Mouse (Mus musculus): ENCODE results near the gene Cebpg.
A peak's percentile ranks its signal among the peaks of the same experiment; 100 is the strongest.

The Cebpg gene

GRCm38 (mm10) chr7:35056436-35056864 lies at the start of gene Cebpg:
Gene Cebpg (minus strand): TSS chr7:35056573.
- DNase-seq, result peak; percentile 97

- no peak for DNase-seq
Measured at GRCm38 (mm10) chr7:35099528-35099927, 43.2 kb upstream of the Cebpg start.

- no peak for DNase-seq
Measured at GRCm38 (mm10) chr7:35098777-35099176, 42.4 kb upstream of the Cebpg start.

GRCm38 (mm10) chr7:35094975-35095678 lies 38.8 kb upstream of the Cebpg start:
- no peak for DNase-seq

GRCm38 (mm10) chr7:35090550-35090949 lies 34.2 kb upstream of the Cebpg start:
- no peak for DNase-seq

- DNase-seq, result peak; percentile 45
Measured at GRCm38 (mm10) chr7:35086271-35086861, 30.0 kb upstream of the Cebpg start.

GRCm38 (mm10) chr7:35084565-35085360 lies 28.4 kb upstream of the Cebpg start:
- no peak for DNase-seq

GRCm38 (mm10) chr7:35081406-35082104 lies 25.2 kb upstream of the Cebpg start:
- no peak for DNase-seq

- peak; percentile 76 for DNase-seq
Measured at GRCm38 (mm10) chr7:35080843-35081338, 24.5 kb upstream of the Cebpg start.

GRCm38 (mm10) chr7:35076645-35077044 lies 20.3 kb upstream of the Cebpg start:
- peak; percentile 31 for DNase-seq

- no peak for DNase-seq
Measured at GRCm38 (mm10) chr7:35066640-35067212, 10.4 kb upstream of the Cebpg start.

GRCm38 (mm10) chr7:35065958-35066357 lies 9.6 kb upstream of the Cebpg start:
- DNase-seq, result no peak

- DNase-seq, result no peak
Measured at GRCm38 (mm10) chr7:35064286-35065258, 8.2 kb upstream of the Cebpg start.

- no peak for DNase-seq
Measured at GRCm38 (mm10) chr7:35059467-35059866, 3.1 kb upstream of the Cebpg start.

- DNase-seq, result no peak
Measured at GRCm38 (mm10) chr7:35058329-35058728, 2.0 kb upstream of the Cebpg start.

GRCm38 (mm10) chr7:35057569-35057968 lies 1.2 kb upstream of the Cebpg start:
- no peak for DNase-seq

GRCm38 (mm10) chr7:35056999-35057398 lies 626 bp upstream of the Cebpg start:
- no peak for DNase-seq

- peak; percentile 57 for DNase-seq
Measured at GRCm38 (mm10) chr7:35055619-35056435, 546 bp downstream of the Cebpg start.

GRCm38 (mm10) chr7:35054977-35055618 lies 1.3 kb downstream of the Cebpg start:
- DNase-seq, result no peak

GRCm38 (mm10) chr7:35054286-35054685 lies 2.1 kb downstream of the Cebpg start:
- DNase-seq, result no peak
